Mouse (Mus musculus): Measurements from ENCODE around the gene Ankzf1. TPM values are rescaled to one million over a fixed set of nuclear protein-coding genes. Genes with fewer than 3 reads are reported as not detected.

Ankzf1 gene
- total and polyA plus RNA-seq, 3 experiments, result 13.3 to 14.4 (median 14.1) TPM

Small RNAs within 50 kb of the gene (microRNA-seq; reads per million reads assigned to microRNA genes)
- gene Gm27943, result 0 reads per million in 2 experiments

Other genes starting within 250 kb of the Ankzf1 start
- under 1 TPM in 1 of 2 experiments, not detected in 1; 0.31 TPM for gene Ihh, start 240.5 kb upstream of the Ankzf1 start, total RNA-seq (2021)
- 0.03 and 0.32 TPM in 2 replicates for gene Ihh, start 240.5 kb upstream of the Ankzf1 start, polyA plus RNA-seq (2012; rRNA removed)
- 1 to 10 TPM; 5.7 to 8.8 TPM for gene Nhej1, start 67.0 kb upstream of the Ankzf1 start, total RNA-seq (2021)
- gene Nhej1, start 67.0 kb upstream of the Ankzf1 start, polyA plus RNA-seq (2012; rRNA removed), result 3.4 and 3.5 TPM in 2 replicates
- under 1 TPM; 0.23 to 0.41 TPM for gene Slc23a3, start 58.3 kb upstream of the Ankzf1 start, total RNA-seq (2021)
- 0.36 and 0.46 TPM in 2 replicates for gene Slc23a3, start 58.3 kb upstream of the Ankzf1 start, polyA plus RNA-seq (2012; rRNA removed)
- gene Cnppd1, start 49.4 kb upstream of the Ankzf1 start, total RNA-seq (2021), result 10 to 100 TPM; 27.3 to 33.9 TPM
- 36.3 and 37.6 TPM in 2 replicates for gene Cnppd1, start 49.4 kb upstream of the Ankzf1 start, polyA plus RNA-seq (2012; rRNA removed)
- 100 to 1,000 TPM in 1 of 2 experiments, 10 to 100 TPM in 1; 80.4 to 101 TPM for gene Retreg2, start 49.4 kb upstream of the Ankzf1 start, total RNA-seq (2021)
- 127 and 143 TPM in 2 replicates for gene Retreg2, start 49.4 kb upstream of the Ankzf1 start, polyA plus RNA-seq (2012; rRNA removed)
- 10 to 100 TPM; 33.1 to 36.8 TPM for gene Zfand2b, start 23.5 kb upstream of the Ankzf1 start, total RNA-seq (2021)
- 63.1 and 68.5 TPM in 2 replicates for gene Zfand2b, start 23.5 kb upstream of the Ankzf1 start, polyA plus RNA-seq (2012; rRNA removed)
- gene Abcb6, start 11.8 kb upstream of the Ankzf1 start, total RNA-seq (2021), result 10 to 100 TPM; 24.2 to 31.7 TPM
- gene Abcb6, start 11.8 kb upstream of the Ankzf1 start, polyA plus RNA-seq (2012; rRNA removed), result 23.2 and 23.3 TPM in 2 replicates
- gene Atg9a, start within 50 bp of the Ankzf1 start, total RNA-seq (2021), result 10 to 100 TPM; 41.7 to 44.5 TPM
- gene Atg9a, start within 50 bp of the Ankzf1 start, polyA plus RNA-seq (2012; rRNA removed), result 78.5 and 89.9 TPM in 2 replicates
- gene Glb1l, start 18.7 kb downstream of the Ankzf1 start, total RNA-seq (2021), result 10 to 100 TPM; 16.0 to 23.1 TPM
- 7.4 and 7.7 TPM in 2 replicates for gene Glb1l, start 18.7 kb downstream of the Ankzf1 start, polyA plus RNA-seq (2012; rRNA removed)
- gene Stk16, start 18.7 kb downstream of the Ankzf1 start, total RNA-seq (2021), result 100 to 1,000 TPM; 106 to 109 TPM
- gene Stk16, start 18.7 kb downstream of the Ankzf1 start, polyA plus RNA-seq (2012; rRNA removed), result 228 and 249 TPM in 2 replicates
- gene Tuba4a, start 27.7 kb downstream of the Ankzf1 start, total RNA-seq (2021), result 10 to 100 TPM; 55.4 to 73.0 TPM
- 10.8 and 11.2 TPM in 2 replicates for gene Tuba4a, start 27.7 kb downstream of the Ankzf1 start, polyA plus RNA-seq (2012; rRNA removed)
- gene A630095N17Rik, start 40.0 kb downstream of the Ankzf1 start, total RNA-seq (2021), result not detected
- gene A630095N17Rik, start 40.0 kb downstream of the Ankzf1 start, polyA plus RNA-seq (2012; rRNA removed), result not detected in 2 replicates
- 100 to 1,000 TPM in 1 of 2 experiments, 10 to 100 TPM in 1; 89.1 to 111 TPM for gene Dnajb2, start 44.3 kb downstream of the Ankzf1 start, total RNA-seq (2021)
- gene Dnajb2, start 44.3 kb downstream of the Ankzf1 start, polyA plus RNA-seq (2012; rRNA removed), result 52.8 and 58.4 TPM in 2 replicates
- gene Ptprn, start 72.4 kb downstream of the Ankzf1 start, total RNA-seq (2021), result 10 to 100 TPM; 43.6 to 83.6 TPM
- 41.5 and 52.0 TPM in 2 replicates for gene Ptprn, start 72.4 kb downstream of the Ankzf1 start, polyA plus RNA-seq (2012; rRNA removed)
- 100 to 1,000 TPM; 127 to 192 TPM for gene Resp18, start 86.3 kb downstream of the Ankzf1 start, total RNA-seq (2021)
- 46.3 and 69.6 TPM in 2 replicates for gene Resp18, start 86.3 kb downstream of the Ankzf1 start, polyA plus RNA-seq (2012; rRNA removed)
- 100 to 1,000 TPM in 1 of 2 experiments, 10 to 100 TPM in 1; 85.2 to 100 TPM for gene Dnpep, start 125.8 kb downstream of the Ankzf1 start, total RNA-seq (2021)
- 149 and 179 TPM in 2 replicates for gene Dnpep, start 125.8 kb downstream of the Ankzf1 start, polyA plus RNA-seq (2012; rRNA removed)
- gene Des, start 168.2 kb downstream of the Ankzf1 start, total RNA-seq (2021), result 10 to 100 TPM; 16.6 to 31.8 TPM
- gene Des, start 168.2 kb downstream of the Ankzf1 start, polyA plus RNA-seq (2012; rRNA removed), result 17.2 and 18.6 TPM in 2 replicates
- gene Speg, start 183.1 kb downstream of the Ankzf1 start, total RNA-seq (2021), result 10 to 100 TPM in 1 of 2 experiments, 1 to 10 TPM in 1; 9.9 to 15.2 TPM
- gene Speg, start 183.1 kb downstream of the Ankzf1 start, polyA plus RNA-seq (2012; rRNA removed), result 56.5 and 93.7 TPM in 2 replicates
- 10 to 100 TPM; 69.1 to 77.7 TPM for gene Gmppa, start 243.8 kb downstream of the Ankzf1 start, total RNA-seq (2021)
- 137 and 189 TPM in 2 replicates for gene Gmppa, start 243.8 kb downstream of the Ankzf1 start, polyA plus RNA-seq (2012; rRNA removed)